Mouse (Mus musculus) urinary bladder, postnatal 25 days (tissue): ENCODE data around the gene Rapgef3.

Experiments used
- DNase-seq: peaks from one replicate; pipeline ENCODE4 v3.0.0; 2022; ENCODE audit warnings: low spot score

The Rapgef3 gene

DNA sequence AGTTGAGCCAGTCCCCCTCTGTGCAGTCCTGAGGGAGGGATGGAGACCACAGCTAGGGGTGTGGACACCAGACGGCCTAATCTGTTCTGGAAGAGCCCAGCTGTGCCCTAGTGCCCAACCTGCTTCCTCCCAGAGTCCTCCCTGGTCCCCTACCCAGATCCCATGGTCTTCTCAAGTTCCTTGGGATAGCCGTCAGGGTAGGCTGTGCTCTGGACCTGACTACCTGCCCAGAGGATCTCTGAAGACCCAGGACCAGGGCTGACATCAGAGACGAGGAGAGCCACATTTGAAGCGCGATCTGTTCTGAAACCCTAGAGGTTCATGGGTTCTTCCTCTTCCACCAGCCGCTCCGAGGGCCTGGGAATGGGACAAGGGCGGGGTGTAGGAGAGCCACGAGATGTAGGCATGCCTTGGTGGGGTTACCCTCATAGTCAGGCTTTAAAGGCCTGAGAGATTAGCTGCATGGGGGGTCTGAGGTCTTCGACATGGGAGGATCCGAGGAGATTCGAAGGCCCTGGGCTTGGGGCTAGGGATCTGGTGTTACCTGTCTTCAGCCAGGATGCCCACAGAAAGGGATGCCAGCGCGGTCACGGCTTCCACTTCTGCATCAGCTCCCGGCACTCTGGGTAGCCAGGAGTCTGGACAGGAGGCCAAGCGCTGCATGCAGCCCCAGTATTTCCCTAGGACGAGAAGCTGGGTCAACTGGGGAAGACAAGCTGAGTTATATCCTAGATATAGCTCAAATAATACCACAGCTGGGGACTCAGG, 25.8 kb upstream of the Rapgef3 start:
- no peak for DNase-seq

DNA sequence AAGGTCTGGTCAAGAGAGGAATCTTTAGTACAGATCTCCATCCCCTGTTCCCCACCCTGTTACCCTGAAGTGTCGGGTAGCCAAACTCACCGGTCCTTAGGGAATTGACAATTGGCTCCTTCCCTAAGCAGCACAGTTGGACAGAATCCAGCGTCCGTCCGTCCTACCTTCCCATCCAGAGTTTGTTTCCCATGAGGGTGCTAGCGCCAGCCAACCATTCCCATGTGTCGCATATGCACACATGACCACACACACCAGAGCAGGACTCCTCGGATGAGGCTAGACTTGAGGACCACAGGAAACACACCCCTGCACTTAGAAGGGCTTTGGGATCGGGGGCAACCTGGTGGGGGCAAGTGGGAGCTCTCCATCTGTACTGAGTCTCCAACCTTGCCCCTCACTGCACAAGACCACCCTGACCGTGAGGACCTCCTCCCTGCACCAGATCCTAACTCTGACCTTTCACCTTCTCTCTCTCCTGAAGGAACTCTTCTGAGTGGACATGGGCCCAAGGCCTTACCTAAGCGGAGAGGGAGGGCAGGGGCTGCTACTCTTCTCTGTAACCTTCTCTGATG, 23.4 kb upstream of the Rapgef3 start:
- DNase-seq: no peak

DNA sequence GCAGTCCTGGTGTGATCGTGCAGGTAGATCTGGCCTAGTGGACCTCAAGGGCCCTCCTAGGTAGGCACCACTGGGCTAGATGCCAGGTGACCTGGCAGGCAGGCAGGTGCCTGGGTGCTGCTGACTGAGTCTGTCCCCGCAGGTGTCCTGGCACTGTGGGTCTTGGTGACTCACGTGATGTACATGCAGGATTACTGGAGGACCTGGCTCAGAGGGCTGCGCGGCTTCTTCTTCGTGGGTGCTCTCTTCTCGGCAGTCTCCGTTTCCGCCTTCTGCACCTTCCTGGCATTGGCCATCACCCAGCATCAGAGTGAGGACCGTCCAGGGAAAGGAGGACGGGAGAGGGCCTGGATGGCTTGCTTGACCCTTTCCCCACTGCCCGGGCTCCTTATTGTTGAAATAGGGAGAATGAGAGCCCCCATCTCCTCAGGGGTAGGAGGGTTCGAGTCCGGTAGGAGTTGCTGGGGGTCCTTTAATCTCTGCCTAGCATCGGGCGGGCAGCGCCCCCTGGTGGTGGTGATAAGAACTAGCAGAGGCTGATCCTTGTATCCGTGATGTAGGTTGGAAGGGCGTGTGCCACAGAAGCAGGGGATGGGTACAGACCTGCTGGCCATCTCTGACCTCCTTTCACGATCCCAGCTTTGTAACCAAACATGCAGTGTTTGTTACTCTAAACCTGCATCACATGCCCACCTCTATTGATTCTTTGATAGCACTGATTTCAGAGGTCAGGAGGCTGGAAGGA, 22.2 kb upstream of the Rapgef3 start:
- DNase-seq: peak; percentile 54

DNA sequence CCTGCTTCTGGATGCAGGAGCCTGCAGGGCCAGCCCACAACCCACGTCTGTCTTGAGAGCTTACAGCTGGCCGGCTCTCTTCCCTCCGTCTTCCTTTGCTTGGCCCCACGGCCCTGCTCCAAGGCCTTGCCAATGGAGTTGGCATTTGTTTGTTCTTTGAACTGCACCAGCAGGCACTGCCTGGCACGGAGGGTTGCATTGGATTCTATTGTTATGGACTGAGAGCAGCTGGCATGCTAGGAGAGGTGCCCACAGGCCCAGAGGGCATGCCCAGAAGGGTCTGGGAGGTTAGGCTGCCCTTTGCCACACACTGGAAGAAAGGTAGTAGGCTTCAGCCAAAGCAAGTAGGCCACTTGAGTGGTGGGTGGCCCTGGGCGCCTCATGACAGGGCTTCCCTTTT, 21.0 kb upstream of the Rapgef3 start:
- DNase-seq: no peak

DNA sequence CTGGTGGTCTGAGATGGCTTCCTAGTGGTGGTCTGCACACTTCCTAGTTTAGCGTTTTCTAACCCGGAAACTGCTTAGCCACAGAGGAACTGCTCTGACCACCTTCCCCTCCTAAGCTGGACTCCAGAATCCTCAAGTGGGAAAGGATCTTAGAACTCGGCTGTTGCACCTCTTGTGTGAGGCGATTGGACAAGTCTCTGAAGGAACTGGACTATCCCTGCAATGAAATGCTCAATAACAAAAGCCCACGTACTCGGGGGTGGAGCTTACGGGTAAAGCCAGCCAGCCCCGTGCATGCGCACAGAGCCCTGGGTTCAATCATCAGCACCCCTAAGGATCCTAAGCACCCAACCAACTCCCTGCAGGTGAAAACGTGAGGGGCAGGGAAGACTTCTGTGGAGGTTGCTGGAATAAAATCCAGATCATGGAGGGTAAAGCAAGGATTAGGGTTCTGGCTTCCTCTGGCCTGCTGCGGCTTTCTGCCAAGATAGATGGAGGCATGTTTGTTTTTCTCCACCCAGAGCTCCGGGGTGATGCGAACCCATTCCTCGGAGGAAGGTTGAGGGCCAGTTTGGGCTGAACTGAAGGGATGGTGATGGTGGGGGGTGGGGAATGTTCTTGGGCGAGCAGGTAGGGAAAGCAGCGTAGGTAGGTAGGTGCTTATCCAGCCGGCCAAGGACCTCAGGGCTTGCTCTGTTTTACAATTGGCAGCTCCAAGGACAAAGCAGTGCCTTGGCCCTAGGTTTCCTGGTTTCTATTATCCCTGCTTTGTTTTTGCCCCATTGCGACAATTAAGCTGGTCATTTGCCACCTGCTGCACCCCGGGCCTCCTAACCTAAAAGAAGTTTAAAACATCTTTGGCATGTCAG, 20.3 kb upstream of the Rapgef3 start:
- no peak for DNase-seq

DNA sequence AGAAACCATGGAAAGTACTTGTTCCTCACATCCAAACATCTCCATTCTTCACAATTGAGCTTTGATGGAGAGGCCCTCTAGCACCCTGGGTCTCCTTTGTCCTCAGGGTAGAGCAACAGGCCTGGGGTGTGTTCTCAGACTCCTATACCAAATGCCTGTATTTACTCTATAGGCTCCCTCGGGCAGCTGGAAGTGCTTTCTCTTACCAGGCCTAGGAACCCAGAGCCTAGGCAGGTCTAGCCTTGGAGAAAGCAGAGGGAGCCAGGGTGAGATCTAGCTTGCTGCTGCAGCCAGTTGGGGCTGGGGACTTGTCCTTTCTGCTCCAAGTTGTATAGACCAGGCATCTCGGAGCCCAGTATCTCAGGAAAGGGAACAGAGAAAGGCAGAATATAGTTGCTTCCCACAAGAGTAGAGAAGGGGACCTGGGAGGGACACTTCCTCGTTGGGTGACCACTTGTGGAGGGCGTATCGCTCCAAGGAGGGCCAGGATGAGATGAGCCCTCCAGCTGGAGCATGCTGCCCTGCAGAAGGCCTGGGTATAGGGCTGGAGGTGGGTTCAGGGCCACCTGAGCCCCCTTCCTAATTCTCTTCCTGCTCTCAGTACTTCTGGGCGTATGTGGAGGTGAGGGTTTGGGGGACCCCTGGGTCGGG, 19.5 kb upstream of the Rapgef3 start:
- DNase-seq: no peak

DNA sequence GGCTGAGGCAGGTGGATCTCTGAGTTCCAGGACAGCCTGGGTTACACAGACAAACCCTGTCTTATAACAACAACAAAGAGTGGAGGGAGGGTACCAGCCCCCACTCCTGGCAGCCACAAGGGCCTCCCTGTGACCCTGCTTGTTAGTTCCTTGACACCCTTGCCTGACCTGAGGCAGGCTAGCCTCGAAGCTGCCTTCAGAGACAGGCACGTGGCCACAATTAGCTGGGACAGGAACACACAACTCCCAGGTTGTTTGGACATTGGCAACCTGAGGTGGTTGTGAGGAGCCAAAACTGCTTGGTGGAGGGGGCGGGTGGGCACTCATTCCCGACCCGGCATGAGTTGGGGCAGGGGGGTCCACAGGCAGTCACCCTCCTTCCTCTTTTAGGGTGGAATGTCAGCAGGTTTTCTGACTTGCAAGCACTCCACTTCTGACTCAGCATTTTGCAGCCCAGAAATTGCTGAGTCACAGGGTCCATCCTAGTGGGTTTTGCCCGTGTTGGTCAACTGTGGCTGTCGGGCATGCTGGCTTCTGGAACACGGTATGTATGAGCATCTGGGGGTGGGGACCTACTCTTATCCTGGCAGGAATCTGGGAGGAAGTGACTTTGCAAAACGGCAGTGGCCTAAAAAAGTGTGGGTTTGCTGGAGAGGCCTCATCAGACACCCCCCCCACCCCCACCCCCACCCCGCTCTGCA, 18.8 kb upstream of the Rapgef3 start:
- no peak for DNase-seq

DNA sequence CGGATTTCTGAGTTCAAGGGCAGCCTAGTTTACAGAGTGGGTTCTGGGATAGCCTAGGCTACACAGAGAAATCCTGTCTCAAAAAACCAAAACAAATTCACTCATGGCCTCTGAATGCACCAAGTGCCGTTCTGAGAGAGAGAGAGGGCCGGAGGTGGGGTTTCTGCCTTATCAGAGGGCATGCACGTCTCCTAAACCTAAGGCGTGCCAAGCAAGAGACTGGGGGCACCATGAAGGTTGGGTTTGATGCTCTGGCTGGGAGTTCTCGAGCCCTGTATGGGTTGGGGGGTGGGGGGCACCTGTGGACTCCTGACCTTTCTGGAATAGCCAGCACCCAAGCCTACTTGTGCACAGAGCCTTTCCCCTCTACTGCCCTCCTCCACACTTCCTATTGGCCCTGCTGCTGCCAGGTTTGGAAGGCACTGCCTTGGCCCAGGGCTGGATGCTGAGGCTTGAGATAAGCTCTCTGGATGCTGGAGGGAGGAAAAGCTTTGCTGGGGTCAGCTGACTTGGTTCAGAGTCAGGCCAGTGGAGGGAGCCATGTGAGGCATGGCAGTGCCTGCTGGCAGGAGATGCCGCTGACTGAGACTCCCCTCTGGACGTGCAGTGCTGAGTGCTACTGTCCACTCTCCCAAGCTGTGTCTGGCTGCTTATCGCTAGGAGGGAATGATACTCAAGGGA, 18.1 kb upstream of the Rapgef3 start:
- DNase-seq: no peak

DNA sequence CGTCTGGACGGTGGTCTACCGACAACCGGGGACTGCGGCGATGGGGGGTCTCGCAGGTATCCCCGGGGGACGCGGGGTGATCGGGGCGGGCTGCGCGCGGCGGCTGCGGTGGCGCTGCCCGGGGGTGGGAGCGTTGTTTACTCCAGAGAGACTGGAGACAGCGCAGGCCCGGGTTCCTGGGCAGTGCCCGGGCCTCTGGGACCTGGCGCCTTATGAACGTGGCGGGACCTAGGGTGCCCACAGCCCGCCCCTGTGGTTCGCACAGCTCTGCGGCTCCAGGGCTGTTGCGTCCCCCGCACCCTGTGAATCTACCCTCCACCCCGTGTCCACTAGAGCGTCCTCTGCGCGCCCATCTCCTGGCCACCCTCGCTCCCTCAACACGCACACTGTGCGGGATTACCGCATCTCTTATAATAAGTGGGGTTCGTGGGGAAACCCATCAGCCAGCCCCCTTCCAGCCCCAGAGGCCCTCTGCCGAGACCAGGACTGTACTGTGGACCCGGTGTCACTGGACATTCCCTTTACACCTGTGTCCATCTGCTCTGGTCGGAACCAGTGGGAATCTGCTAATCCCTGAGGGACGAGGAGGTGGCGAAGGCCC, 16.9 kb upstream of the Rapgef3 start:
- no peak for DNase-seq

DNA sequence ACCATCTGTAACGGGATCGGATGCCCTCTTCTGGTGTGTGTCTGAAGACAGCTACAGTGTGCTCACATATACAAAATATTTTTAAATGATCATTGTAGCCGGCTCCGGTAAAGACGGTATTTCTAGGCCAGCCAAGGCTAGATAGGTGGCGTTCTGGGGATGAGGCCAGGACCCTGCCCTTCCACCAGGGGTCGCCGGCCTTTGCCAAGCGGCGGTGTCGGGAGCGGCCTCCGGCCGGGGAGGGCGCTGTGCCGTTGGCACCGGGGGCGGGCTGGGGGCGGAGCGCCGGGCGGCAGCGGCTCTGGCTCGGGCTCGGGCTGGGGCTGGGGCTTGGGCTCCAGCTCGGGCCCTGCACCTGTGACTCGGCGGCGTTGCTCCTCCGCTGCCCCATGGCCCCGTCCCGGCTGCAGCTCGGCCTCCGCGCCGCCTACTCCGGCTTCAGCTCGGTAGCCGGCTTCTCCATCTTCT, 16.4 kb upstream of the Rapgef3 start:
- peak; percentile 90 for DNase-seq

DNA sequence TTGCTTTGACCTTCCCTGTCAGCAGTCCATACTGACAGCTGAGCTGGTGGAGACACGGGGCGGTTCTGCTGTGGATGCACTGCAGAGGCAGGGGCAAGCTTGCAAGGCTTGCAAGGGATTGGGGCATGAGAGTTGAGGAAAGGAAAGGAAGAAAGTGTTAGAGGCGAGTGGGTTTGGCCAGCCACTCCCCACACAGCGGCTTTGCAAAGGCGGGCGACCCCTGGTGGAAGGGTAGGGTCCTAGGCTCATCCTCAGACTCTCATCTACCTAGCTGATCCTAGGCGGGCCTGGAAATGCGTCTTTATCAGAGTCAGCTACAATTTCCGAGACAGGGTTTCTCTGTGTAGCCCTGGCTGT, 15.0 kb upstream of the Rapgef3 start:
- peak; percentile 81 for DNase-seq

DNA sequence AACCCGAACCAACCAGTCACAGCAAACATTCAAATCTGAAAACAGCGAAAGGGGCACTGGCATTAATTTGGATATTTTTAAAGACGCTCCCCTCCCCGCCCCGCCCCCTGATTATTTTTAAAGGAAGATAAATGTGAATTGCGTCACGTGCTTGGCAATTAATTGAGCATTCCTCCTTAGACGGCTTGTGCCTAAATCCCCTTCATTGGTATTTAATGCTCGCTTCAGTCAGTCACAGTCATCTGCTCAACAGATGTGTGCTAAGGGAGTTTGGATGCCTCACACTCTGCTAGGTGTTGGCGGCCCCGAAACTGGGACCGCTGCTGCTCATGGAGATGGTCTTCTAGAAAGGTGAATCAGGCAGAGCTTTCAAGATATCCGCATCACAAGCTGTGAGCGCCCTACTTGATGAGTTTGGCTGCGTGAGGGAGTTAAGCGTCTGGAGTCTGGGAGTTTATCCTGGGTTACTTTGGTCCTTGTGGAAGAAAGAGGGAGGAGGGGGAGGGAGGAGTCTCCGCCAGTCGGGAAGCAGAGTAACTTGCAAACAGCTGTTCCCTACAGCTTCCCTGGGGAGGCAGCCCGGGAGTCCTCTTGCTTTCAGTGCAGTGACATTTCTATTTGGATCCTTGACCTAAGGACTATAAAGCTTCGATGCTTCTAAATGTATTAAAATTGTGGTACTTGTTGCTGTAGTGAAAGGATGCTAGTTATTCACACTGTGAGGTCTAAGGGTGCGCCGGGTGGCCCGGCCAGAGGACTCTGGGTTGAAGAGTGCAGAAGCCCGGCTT, 14.4 kb upstream of the Rapgef3 start:
- no peak for DNase-seq

DNA sequence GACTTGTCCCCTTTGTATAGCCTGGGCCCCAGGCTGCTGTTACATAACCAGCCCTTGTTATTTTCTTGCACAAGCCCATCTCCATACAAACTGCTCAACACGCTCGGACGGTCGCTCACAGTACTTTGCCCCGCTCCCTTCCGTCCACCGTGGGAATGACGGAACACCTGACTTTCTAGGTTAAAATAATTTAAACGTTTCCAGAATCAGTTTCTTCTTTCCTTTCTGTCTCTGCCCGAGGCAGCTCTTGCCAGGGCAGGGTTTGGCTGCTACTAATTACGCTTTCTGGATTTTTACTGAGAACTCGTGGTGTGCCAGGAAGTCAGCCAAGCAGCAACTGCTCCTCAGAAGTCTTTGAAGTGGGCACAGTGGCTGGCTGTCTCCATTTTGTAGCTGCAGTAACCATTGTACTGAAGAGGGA, 12.8 kb upstream of the Rapgef3 start:
- DNase-seq: no peak

DNA sequence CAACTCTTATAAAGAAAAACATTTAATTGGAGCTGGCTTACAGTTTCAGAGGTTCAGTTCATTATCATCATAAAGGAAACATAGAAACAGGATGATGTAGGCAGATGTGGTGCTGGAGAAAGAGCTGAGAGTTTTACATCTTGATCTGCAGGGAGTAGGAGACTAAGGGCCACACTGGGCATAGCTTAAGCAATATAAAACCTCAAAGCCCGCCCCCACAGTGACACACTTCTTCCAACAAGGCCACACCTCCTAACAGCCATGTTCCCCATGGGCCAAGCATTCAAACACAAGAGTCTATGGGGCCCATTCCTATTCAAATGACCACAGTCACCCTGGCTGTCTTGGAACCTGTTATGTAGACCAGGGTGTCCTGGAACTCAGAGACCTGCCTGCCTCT, 11.8 kb upstream of the Rapgef3 start:
- no peak for DNase-seq

DNA sequence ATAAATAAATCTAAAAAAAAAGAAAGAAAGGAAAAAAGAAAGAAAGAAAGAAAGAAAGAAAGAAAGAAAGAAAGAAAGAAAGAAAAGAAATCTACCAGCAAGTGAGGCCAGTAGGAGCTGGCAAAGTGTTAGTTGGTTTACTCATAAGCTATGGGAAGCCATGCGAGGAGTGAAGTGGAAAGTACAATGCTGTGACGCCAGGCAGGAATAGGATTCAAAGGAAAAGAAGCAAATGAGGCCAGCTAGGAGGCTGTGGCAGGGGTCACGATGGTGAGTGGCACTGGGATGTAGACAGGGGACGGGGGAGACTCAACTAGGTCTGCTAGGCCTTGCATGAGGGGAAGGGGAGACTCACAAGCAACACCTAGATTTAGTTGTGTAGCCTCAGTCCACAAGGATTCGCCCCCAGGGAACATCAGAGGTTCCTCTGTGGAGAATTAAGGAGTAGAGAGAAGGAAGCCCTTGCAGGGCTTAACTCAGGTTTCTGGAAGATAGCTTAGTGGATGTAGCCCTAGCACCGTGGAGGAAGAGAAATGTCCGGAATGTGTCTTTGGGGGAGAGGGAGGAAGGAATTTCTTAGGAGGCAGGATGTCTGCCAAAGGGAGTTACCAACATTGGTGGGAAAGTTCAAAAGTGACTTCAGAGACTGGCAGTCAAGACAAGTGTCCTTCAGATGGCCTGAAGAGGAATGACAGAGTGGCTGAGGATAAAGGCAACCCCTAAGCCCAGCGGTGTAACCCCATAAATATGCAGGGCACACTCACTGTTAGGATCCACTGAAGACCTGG, 10.7 kb upstream of the Rapgef3 start, which contains the start of gene Slc48a1:
Gene Slc48a1, plus strand, starts transcription at position 210 of the 788 bp plus-strand sequence.
- no peak for DNase-seq

DNA sequence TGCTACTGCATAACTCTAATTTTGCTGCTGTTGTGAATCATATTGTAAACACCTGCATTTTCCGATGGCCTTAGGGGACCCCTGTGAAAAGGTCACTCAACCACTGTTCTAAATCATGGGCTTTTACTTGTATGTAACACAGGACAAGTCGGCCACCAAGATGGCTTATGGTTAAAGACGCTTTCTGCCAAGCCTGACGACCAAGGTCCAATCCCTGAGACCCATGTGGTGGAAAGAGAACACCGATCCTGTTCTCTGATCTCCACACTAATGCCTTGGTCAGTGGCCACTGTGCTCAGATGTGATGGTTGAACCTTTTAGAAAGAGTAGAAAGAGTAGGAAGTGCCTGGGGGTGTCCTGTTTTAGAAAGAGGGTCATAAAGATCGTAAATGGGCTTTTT, 9.1 kb upstream of the Rapgef3 start:
- DNase-seq: no peak

DNA sequence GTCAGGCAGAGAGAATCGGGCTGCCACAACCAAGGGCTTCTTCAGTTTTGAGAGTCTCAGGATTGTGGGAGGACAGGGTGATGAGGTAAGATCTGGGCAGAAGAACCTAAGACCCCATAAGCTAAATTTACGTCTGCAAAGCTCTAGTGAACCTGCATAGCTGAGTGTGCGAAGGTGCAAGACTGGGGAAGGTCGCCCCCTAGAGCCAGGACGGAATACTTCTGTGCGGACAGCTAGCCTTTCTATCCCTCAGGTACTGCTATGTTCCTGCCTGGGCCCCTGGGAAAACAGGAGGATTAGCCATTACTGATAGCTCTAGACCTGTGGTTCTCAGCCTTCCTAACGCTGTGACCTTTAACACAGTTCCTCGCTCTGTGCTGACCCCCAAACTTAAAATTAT, 8.7 kb upstream of the Rapgef3 start:
- DNase-seq: peak; percentile 80

DNA sequence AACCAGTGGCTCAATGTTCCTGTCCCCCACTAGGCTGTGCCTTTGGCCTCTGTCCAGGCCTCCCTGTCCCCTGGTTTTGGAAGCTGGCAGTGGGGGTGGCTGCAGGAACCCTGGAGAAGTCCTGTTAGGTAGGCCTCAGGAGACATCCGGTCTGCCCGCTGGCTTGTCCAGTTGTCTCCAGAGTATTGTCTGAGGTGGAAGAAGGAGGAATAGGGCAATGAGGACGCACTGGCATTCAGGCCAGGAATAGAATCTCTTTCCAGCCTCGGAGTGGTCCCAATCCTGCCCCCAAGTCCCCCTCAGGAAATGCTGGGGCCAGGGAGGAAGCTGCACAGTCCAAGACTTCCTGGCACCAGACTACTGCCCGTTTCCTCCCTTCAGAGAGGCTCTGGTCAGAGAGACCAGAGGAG, 6.2 kb upstream of the Rapgef3 start:
- DNase-seq: no peak
